Mouse (Mus musculus) kidney, postnatal 14 days (tissue): Measurements from ENCODE around the gene Cacng7.
A peak's percentile ranks its signal among the peaks of the same experiment; 100 is the strongest.

ENCODE experiments used
- DNase-seq: peaks from one replicate; pipeline ENCODE4 v3.0.0; 2022; ENCODE audit warnings: mixed read lengths

Gene Cacng7

DNA sequence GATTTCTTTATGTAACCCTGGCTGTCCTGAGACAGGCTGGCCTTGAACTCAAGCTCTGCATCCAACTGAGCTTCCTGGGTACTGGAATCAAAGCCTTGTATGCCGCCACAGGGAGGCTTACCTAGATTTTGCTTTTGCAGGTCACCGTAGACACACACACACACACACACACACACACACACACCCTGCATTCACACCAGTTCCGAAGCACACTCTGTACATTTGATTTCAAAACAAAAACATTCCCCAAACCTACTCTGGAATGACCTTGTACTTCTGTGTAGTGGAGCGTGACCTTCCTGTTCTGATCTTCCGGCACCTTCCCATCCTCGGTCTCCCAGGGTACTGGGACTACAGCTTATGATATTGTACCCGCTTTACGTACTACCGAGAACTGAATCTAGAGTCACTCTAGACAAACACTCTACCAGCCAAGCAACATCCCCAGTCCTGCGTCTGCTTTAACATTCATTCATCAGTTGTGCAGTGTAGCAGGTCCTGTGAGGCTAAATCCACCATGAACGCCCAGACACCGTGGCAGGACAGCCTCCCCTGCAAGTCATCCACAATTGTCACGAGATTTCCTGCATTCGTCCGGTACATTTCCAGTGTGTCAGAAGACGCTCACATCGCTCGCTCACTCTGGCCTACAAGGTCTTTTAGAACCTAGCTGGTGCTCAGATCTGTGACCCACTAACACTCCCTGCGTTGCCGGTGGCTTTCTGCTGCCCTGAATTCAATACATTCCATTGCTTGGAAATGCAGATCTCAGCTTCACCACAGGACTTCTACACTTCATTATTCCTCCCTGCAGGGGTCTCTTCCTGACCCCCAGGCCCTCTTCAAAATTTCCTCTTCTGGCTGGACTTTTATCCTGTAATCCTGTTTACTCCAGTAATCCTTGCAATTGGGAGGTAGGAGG lies 14.9 kb downstream of the Cacng7 start:
- no peak for DNase-seq

DNA sequence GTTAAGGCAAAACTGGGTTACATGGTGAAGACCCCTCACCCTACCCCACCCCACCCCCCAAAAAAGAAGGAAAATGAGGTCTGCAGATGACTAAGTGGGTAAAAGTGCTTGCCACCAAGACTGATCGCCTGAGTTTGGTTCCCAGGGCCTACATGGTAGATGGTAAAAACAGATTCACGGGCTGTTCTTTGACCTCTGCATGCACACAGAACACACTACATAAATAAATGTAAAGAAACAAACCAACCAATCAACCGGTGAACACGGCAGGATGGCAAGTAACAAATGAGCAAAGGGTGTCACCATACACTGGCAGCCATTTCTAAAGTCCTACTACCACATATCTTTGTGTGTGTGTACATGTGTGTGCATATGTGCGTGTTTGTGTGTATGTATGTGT lies 15.6 kb downstream of the Cacng7 start:
- no peak for DNase-seq

DNA sequence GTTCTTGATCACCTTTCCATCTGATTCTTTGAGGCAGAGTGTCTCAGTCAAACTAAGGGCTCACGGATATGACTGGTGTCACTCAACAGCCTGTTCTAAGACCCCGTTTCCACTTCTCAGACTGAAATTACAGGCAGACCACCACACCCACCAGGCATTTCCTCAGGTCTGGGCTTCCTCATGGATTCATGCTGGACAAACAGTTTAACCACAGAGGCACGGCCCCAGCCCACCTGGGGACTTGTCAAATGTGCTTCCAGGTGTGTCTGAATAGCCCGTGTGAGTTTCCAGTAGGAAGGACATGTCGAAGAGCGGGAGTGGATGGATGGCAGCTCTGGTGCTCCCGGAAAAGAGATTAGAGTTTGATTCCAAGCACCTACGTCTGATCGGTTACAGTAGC lies 17.0 kb downstream of the Cacng7 start:
- no peak for DNase-seq

DNA sequence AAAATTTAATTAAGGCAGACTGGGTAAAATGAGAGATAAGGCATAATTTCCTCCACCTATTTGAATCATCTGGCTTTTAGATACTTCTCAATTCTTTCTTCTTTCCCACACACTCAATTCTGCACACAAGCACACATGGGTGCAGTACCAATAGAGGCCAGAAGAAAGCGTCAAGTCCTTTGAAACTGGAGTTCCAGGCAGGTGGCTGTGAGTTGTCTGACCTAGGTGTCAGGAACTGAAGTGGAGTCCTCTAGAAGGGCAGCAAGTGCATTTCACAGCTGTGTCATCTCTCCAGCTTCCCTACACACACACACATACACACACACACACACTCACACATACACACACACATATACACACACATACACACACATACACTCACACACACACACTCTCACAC lies 18.8 kb downstream of the Cacng7 start:
- DNase-seq = no peak

DNA sequence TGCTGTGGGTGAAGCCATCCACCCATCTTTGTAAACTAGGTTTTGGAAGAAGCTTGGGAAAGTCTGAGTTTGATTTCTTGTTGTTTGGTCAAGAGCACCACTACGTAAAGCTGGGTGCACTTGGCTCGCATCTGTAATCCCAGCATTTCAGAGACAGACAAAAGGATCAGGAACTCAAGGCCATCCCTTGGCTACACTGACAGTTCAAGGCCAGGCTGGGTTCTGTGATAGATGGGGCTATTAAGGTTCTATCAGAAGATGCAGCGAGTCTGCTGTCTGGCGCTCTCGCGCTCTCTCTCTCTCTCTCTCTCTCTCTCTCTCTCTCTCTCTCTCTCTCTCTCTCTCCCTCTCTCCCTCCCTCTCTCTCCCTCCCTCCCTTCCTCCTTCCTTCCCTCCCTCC lies 22.1 kb downstream of the Cacng7 start:
- DNase-seq = no peak

DNA sequence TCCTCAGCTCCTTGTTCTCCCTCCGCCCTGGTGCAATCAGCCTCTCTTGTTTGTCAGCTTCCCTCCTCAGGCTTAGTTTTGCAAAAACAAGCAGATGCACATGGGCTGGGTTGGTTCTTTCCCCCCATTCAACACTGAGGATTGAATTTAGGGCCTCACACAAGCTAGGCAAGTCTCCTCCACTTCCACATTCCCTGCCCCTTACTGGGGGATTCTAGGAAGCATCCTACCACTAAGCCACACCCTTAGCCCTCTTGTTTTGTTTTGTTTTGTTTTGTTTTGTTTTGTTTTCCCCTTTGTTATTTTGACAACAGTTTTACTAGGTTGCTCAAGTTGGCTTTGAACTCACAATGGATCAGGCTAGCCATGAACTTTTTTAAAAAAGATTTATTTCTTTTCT lies 27.9 kb downstream of the Cacng7 start:
- DNase-seq = no peak

DNA sequence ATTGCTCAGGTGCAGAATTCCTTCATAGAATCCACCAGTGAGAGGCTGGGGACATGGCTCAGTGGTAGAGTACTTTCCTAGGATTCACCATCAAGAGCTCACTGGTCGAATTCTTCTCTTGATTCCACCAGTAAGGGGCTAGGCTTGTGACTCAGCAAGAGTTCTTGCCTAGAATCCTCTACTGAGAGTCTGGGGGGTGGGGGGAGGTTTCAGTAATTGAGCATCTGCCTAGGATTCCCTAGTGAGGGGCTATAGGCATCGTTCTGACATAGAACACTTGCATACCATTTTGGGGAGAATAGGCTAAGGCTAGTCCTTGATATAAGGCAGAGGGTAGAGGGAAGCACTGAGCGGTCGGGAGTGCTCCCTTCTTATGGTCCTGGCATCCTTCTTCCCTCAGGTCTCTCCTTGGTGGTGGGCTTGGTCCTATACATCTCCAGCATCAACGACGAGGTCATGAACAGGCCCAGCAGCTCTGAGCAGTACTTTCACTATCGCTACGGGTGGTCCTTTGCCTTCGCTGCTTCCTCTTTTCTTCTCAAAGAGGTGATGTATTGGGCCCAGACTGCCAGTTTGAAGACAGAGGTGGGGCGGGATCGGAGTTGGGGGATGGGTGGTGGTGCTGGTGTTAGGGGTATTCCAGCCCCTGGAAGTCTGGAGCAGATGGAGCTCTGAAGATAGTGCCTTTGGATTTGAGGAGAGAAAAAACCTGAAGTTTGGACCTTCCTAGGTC lies 33.0 kb downstream of the Cacng7 start:
- DNase-seq = no peak

GRCm38 (mm10) chr7:3366705-3367516 lies 34.2 kb downstream of the Cacng7 start:
- DNase-seq = no peak

- DNase-seq = no peak
Measured at GRCm38 (mm10) chr7:3367569-3367968, 34.8 kb downstream of the Cacng7 start.

DNA sequence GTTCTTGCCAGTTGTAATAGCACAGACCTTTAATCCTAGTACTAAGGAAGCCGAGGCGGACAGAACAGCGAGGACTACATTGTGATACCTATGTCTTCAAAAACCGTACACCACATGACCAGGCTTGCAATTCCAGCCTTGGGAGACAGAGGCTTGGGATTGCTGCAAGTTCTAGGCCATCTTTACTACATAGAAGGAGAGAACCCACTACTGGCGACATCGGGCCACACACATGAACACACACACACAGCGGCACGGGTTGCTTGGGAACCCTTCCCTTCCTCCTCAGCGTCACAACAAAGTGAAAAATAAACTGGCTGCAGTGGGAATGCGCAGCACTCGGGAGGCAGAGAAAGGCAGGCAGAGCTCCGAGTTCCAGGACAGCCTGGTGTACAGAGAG lies 35.6 kb downstream of the Cacng7 start:
- DNase-seq = no peak

DNA sequence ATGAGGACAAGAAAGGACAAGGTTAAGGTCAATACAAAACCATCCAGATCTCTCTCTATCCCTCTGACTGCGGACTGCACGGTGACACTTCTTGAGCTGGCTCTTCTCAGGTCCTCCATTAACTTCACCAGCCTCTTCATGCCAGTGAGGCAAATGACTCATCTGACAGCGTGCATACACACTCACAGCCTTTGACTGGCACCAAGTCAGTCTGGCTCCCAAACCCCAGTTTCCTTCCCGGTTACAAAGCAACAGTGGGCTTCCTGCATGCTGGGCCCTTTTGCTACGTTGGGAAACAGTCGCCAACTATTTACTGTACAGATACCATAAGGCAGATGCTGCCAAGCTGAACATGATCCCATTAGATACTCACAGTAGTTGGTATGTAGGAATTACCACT lies 36.4 kb downstream of the Cacng7 start:
- no peak for DNase-seq

GRCm38 (mm10) chr7:3370407-3370806 lies 37.7 kb downstream of the Cacng7 start:
- DNase-seq = peak; percentile 39

DNA sequence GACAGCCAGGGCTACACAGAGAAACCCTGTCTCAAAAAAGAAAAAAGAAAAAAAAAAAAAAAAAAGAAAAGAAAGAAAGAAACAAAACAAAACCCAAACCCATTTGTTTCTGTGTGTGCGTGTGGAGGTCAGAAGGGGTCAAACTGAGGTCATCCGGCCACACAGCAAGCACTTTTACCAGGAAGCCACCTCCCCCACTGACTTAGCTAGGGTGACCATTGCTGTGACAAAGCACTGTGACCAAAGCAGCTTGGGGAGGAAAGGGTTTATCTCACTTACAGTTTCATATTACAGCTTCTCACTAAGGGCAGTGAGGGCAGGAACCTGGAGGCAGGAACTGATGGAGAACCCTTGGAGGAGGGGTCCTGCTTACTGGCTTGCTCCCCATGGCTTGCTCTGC lies 39.6 kb downstream of the Cacng7 start:
- no peak for DNase-seq

- DNase-seq = no peak
Measured at GRCm38 (mm10) chr7:3373754-3374153, 41.0 kb downstream of the Cacng7 start.

DNA sequence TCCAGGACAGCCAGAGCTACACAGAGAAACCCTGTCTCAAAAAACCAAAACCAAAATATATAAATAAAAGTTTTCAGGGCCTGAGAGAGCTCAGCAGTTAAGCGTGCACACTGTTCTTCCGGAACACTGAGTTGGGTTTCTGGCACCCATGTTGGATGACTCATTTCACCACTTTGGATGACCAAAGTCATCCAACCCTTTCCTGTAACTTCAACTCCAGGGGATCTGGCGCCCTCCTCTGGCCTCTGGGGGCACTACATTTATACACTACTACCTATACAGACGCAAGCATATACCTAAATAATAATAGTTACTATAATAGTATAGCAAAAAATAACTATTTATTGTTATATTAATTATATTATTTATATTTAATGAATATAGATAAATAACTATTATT lies 44.1 kb downstream of the Cacng7 start:
- DNase-seq = peak; percentile 50

- no peak for DNase-seq
Measured at GRCm38 (mm10) chr7:3382123-3382522, 49.4 kb downstream of the Cacng7 start.

DNA sequence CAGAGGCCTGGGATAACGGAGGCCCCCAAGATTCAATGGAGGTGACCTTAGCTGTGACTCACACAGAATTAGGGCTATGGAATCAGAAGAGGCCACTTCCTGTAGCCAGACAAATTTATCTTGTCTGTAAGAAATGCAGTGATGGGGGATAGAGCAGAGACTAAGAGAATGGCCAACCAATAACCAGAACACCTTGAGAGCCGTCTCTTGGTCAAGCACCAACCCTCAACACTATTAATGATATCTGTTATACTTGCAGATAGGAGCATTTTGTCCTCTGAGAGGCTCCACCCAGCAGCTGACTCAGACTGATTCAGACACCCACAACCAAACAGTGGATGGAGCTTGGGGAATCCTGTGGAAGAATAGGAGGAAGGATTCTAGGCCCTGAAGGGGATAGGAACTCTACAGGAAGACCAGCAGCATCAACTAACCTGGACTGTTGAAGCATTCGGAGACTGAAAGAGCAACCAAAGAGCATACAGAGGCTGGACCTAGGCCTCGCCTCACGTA lies 52.1 kb downstream of the Cacng7 start:
- no peak for DNase-seq

GRCm38 (mm10) chr7:3386036-3386730 lies 53.4 kb downstream of the Cacng7 start:
- DNase-seq = no peak

DNA sequence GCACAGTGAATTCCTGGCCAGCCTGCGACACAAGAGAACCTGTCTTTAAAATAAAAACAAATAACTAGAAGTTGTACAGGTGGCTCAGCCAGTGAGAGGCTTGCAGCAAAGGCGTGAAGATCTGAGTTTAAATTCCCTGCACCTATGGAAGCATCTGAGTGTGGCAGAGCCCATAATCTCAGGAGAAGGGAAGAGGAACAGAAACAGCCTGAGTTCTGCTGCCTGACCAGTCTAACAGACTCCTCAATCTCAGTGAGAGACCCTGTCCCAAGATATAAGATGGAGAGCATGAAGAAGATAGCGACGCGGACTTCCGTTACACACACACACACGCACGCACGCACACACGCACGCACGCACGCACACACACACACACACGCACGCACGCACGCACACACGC lies 55.0 kb downstream of the Cacng7 start:
- no peak for DNase-seq

- no peak for DNase-seq
Measured at GRCm38 (mm10) chr7:3388885-3389284, 56.1 kb downstream of the Cacng7 start.

GRCm38 (mm10) chr7:3389444-3390412 lies 57.0 kb downstream of the Cacng7 start:
- peak; percentile 75 for DNase-seq
